Mouse (Mus musculus) bone marrow, adult 2 months (tissue): Measurements from ENCODE around the gene Nfatc2ip.

Experiments used
- CTCF ChIP-seq: fragments of 200-500 bp; IDR thresholded peaks from 2 replicates; pipeline ENCODE4 v1.5.1; 2011; ENCODE audit warnings: low read length, control low read depth; ENCODE audit not compliant: control insufficient read depth, insufficient read depth
- POLR2A ChIP-seq: fragments of 200-500 bp; IDR thresholded peaks from 2 replicates; pipeline ENCODE4 v1.6.1; 2011; ENCODE audit warnings: low read depth, mild to moderate bottlenecking, control low read depth, low read length, borderline replicate concordance; ENCODE audit not compliant: control insufficient read depth

DNA sequence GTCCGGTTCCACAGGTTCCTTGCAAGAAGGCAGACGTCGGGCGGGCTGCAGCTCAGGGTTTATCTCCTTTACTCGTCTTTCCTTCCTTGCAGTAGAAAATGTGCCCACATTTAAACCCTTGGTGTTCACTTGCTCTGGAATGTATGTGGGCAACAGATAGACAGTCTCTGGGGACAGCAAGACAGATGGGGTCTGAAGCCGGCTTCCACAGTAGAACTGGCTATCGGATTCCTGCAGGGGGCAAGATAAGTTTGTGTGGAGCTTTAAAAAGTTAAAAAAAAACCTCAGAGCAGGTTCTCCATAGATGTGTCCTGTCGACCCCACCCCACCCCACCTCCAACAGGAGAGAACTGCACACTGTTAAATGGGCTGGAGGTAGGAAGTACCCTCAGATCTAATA is 48.2 kb downstream of the Nfatc2ip start:
- TF ChIP-seq POLR2A (no peak), CTCF (no peak)
